Mouse (Mus musculus): ENCODE measurements around the gene 1700017B05Rik. TPM values are rescaled to one million over a fixed set of nuclear protein-coding genes. Genes with fewer than 3 reads are reported as not detected.
A peak's percentile ranks its signal among the peaks of the same experiment; 100 is the strongest.

Gene 1700017B05Rik
- polyA plus RNA-seq, 1 experiment from 2014 or later = 19.5 TPM

DNA sequence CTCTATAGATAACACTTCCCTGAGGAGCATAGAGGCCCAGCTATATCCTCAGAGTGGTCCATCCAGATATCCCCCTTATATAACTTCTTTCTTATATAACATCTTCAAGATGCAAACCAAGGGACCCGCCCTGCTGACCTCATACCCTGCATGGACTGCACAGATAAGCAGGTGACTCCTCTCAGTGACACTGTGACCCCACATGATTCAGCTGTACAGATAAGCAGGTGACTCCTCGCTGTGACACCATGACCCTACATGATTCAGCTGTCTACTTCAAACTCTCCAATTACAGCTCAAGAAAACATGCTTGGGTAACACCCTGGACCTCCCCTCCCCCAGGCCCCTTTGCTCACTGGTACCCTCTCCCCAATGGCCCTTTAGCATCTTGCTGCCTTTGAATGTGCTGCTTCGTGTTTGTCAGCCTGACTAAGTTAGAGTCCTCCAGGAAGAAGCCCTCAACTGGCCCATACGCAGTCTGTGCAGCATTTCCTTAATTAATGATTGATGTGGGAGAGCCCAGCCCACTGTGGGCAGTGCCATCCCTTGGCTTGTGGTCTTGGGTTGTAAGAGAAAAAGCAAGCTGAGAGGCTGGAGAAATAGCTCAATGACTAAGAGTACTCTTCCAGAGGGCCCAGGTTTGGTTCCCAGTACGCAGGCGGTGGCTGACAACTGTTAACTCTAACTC is 37.5 kb upstream of the 1700017B05Rik start:
- H3K9ac ChIP-seq (ENCODE audit: low read depth, low read length) = no peak overlapping the region
- no peak for ATAC-seq (ENCODE audit: low read depth)
- H3K36me3 ChIP-seq (ENCODE audit: control insufficient read depth, insufficient read depth, low read length) = no peaks in the 10 kb centered on the region

DNA sequence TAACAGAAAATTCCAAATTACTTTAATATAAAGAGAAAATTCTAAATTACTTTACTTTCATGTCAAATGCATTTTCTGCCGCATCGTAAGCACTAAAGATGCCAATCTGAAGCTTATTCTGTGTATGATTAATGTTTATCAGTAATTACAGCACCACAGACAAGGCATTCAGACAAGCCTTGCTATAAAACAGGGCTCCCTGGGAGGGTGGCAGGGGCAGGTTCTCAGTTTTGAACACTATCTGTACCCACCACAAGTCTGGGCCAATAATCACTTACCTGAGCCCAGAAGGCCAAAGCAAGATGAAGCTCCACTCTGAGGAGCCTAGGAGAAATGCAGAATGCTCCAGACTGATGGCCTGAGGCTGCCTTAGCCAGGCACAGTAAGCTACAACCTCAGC is 35.5 kb upstream of the 1700017B05Rik start:
- Histone ChIP-seq H3K27me3 (replicated peaks; ENCODE audit: control insufficient read depth, insufficient read depth, low read length) (no peaks in the 10 kb centered on the region), H3K9ac (ENCODE audit: low read depth, low read length) (no peak overlapping the region), H3K9me3 (ENCODE audit: control insufficient read depth, low read length) (no peaks in the 10 kb centered on the region), H3K36me3 (ENCODE audit: control insufficient read depth, insufficient read depth, low read length) (no peaks in the 10 kb centered on the region), H3K4me1 (ENCODE audit: control insufficient read depth, insufficient read depth, low read length) (no peaks in the 10 kb centered on the region), H3K27ac (replicated peaks; ENCODE audit: low read depth, low read length) (no peak overlapping the region), H3K4me3 (ENCODE audit: low read depth, low read length) (no peak overlapping the region), H3K4me2 (ENCODE audit: low read depth, low read length) (no peak overlapping the region)
- no peak for ATAC-seq (ENCODE audit: low read depth)
- DNase-seq (ENCODE audit: low spot score) = no peak
- WGBS = 91% methylated on average over 2 of the region's 2 CpGs

More for the DNA sequence above, 37.5 kb upstream of the 1700017B05Rik start:
- Histone ChIP-seq H3K4me2 (ENCODE audit: low read depth, low read length) (no peak overlapping the region), H3K27ac (replicated peaks; ENCODE audit: low read depth, low read length) (no peak overlapping the region), H3K27me3 (replicated peaks; ENCODE audit: control insufficient read depth, insufficient read depth, low read length) (no peaks in the 10 kb centered on the region), H3K4me3 (ENCODE audit: low read depth, low read length) (no peak overlapping the region), H3K4me1 (ENCODE audit: control insufficient read depth, insufficient read depth, low read length) (no peaks in the 10 kb centered on the region), H3K9me3 (ENCODE audit: control insufficient read depth, low read length) (no peaks in the 10 kb centered on the region)
- no peak for DNase-seq (ENCODE audit: low spot score)
- WGBS = 79% methylated on average over 6 of the region's 6 CpGs

DNA sequence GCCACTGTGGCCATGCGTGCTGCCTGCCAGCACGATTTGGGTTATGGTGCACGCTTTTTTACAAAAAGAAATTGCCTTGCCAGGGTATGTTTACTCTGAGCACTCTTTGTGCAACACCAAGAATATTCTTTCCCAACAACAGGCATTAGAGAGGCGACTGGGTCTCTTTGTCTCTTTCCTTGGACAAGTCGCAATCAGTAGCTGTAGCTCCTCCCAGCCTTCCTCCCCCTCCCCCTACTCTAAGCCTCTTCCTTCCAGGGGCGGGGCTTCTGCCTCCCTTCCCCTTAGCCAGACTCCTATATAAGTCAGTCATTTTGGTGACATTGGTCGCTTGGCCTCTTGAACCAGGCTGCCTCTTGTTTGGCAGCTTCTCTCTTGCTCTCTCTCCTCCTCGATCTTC is 33.9 kb upstream of the 1700017B05Rik start:
- Histone ChIP-seq H3K4me2 (ENCODE audit: low read depth, low read length) (no peak overlapping the region), H3K36me3 (ENCODE audit: control insufficient read depth, insufficient read depth, low read length) (no peaks in the 10 kb centered on the region), H3K9ac (ENCODE audit: low read depth, low read length) (no peak overlapping the region), H3K4me1 (ENCODE audit: control insufficient read depth, insufficient read depth, low read length) (no peaks in the 10 kb centered on the region), H3K27ac (replicated peaks; ENCODE audit: low read depth, low read length) (no peak overlapping the region), H3K4me3 (ENCODE audit: low read depth, low read length) (no peak overlapping the region), H3K9me3 (ENCODE audit: control insufficient read depth, low read length) (no peaks in the 10 kb centered on the region), H3K27me3 (replicated peaks; ENCODE audit: control insufficient read depth, insufficient read depth, low read length) (no peaks in the 10 kb centered on the region)
- no peak for ATAC-seq (ENCODE audit: low read depth)
- DNase-seq (ENCODE audit: low spot score) = no peak
- 67% methylated on average over 8 of the region's 8 CpGs for WGBS

GRCm38 (mm10) chr9:57295666-57296065 is 33.3 kb upstream of the 1700017B05Rik start:
- 83% methylated on average over 3 of the region's 3 CpGs for WGBS
- Histone ChIP-seq H3K4me2 (ENCODE audit: low read depth, low read length) (no peak overlapping the region), H3K27me3 (replicated peaks; ENCODE audit: control insufficient read depth, insufficient read depth, low read length) (no peaks in the 10 kb centered on the region), H3K4me1 (ENCODE audit: control insufficient read depth, insufficient read depth, low read length) (no peaks in the 10 kb centered on the region), H3K4me3 (ENCODE audit: low read depth, low read length) (no peak overlapping the region), H3K36me3 (ENCODE audit: control insufficient read depth, insufficient read depth, low read length) (no peaks in the 10 kb centered on the region), H3K9me3 (ENCODE audit: control insufficient read depth, low read length) (no peaks in the 10 kb centered on the region), H3K9ac (ENCODE audit: low read depth, low read length) (no peak overlapping the region), H3K27ac (replicated peaks; ENCODE audit: low read depth, low read length) (no peak overlapping the region)
- no peak for DNase-seq (ENCODE audit: low spot score)
- ATAC-seq (ENCODE audit: low read depth) = no peak

DNA sequence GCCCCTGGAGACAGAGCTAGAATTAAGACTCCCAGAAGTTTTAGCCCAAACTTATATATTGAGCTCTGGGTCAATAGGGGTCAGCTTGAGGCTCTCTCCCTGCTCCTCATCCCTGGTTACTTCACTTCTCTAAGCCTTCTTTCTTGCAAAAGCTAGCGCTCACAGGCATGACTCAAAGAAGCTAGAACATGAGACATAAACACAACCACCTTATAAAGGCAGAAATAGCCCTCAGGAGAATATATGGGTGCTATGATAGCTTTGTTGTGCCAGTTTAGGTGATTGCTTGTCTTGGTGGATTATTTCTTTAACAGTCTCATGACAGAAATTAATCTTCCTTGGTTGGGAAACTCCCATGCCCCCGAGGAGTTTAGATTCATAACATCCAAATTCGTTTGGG is 32.5 kb upstream of the 1700017B05Rik start:
- no peak for ATAC-seq (ENCODE audit: low read depth)

DNA sequence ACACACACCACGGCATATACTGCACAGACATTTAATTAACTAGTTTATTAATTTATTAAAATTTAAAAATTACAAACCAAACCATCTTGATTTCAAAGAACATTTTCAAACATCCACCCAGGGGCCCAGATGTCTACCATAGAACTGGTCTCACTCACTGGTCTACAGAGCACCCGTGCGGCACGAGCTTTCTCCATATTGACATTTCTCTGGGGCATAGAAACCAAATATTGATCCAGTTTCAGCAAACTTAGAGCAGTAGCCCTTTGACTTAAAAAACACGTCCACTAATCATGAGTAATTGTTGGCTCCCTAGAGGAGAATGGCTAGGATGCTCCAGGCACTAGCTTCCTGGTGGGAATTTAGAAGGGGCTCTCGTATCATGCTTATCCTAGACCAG is 24.8 kb upstream of the 1700017B05Rik start:
- Histone ChIP-seq H3K9me3 (ENCODE audit: control insufficient read depth, low read length) (no peaks in the 10 kb centered on the region), H3K27ac (replicated peaks; ENCODE audit: low read depth, low read length) (no peak overlapping the region), H3K4me3 (ENCODE audit: low read depth, low read length) (no peak overlapping the region), H3K9ac (ENCODE audit: low read depth, low read length) (no peak overlapping the region), H3K4me2 (ENCODE audit: low read depth, low read length) (no peak overlapping the region), H3K27me3 (replicated peaks; ENCODE audit: control insufficient read depth, insufficient read depth, low read length) (no peaks in the 10 kb centered on the region), H3K36me3 (ENCODE audit: control insufficient read depth, insufficient read depth, low read length) (no peaks in the 10 kb centered on the region), H3K4me1 (ENCODE audit: control insufficient read depth, insufficient read depth, low read length) (no peaks in the 10 kb centered on the region)
- DNase-seq (ENCODE audit: low spot score) = no peak
- WGBS = 79% methylated on average over 6 of the region's 6 CpGs
- no peak for ATAC-seq (ENCODE audit: low read depth)

More for the DNA sequence above, 32.5 kb upstream of the 1700017B05Rik start:
- Histone ChIP-seq H3K9ac (ENCODE audit: low read depth, low read length) (no peak overlapping the region), H3K4me1 (ENCODE audit: control insufficient read depth, insufficient read depth, low read length) (no peaks in the 10 kb centered on the region), H3K4me3 (ENCODE audit: low read depth, low read length) (no peak overlapping the region), H3K36me3 (ENCODE audit: control insufficient read depth, insufficient read depth, low read length) (no peaks in the 10 kb centered on the region), H3K27ac (replicated peaks; ENCODE audit: low read depth, low read length) (no peak overlapping the region), H3K4me2 (ENCODE audit: low read depth, low read length) (no peak overlapping the region), H3K9me3 (ENCODE audit: control insufficient read depth, low read length) (no peaks in the 10 kb centered on the region), H3K27me3 (replicated peaks; ENCODE audit: control insufficient read depth, insufficient read depth, low read length) (no peaks in the 10 kb centered on the region)
- WGBS = 74% methylated on average over 3 of the region's 3 CpGs
- no peak for DNase-seq (ENCODE audit: low spot score)

DNA sequence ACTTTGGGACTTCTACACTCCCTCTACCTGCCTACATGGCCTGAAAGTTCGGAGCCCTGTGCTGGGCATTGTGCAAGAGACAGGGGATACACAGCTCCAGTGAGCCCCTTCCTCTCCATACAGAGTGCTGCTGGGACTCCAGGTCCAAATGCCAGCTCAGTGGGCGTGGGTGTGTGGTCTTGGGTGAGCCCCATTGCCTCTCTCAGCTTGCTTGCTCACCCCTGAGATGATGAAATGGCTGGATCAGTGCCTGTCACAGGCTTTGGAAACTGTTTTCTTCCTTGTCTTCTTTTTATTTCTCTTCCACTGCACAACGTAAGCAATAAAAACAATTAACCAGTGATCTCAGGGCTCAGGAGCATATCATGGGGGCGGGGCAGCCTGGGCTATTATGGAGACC is 20.9 kb upstream of the 1700017B05Rik start:
- no peak overlapping the region for H3K9ac ChIP-seq (ENCODE audit: low read depth, low read length)
- H3K4me3 ChIP-seq (ENCODE audit: low read depth, low read length) = no peak overlapping the region
- H3K4me2 ChIP-seq (ENCODE audit: low read depth, low read length) = no peak overlapping the region
- DNase-seq (ENCODE audit: low spot score) (no peak), ATAC-seq (ENCODE audit: low read depth) (no peak)
- no peak overlapping the region for H3K27ac ChIP-seq (replicated peaks; ENCODE audit: low read depth, low read length)
- no peaks in the 10 kb centered on the region for H3K9me3 ChIP-seq (ENCODE audit: control insufficient read depth, low read length)
- 69% methylated on average over 3 of the region's 4 CpGs for WGBS
- no peaks in the 10 kb centered on the region for H3K36me3 ChIP-seq (ENCODE audit: control insufficient read depth, insufficient read depth, low read length)
- peaks cover 8% of the 10 kb centered on the region for H3K4me1 ChIP-seq (ENCODE audit: control insufficient read depth, insufficient read depth, low read length)
- H3K27me3 ChIP-seq (replicated peaks; ENCODE audit: control insufficient read depth, insufficient read depth, low read length) = no peaks in the 10 kb centered on the region

DNA sequence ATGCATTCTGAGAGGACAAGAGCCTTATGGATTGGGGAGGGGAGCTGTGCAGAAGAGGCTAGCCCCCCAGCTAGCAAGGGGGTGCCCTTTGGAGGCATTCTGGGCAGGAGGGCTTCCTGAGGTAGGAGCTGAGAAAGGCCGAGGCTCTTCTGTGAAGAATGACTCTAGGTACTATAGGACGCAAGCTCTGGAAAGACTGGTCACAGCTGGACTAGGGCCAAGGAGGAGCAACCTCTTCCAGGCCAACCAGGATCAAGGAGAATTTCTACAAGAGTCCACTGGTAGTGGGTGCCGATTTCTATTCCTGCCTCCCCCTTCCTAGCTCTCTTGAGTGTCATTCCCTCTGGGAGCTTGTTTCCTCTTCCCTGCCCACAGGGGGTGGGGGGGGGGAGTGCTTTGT is 20.3 kb upstream of the 1700017B05Rik start:
- ATAC-seq (ENCODE audit: low read depth) (no peak), DNase-seq (ENCODE audit: low spot score) (no peak)
- no peaks in the 10 kb centered on the region for H3K36me3 ChIP-seq (ENCODE audit: control insufficient read depth, insufficient read depth, low read length)
- no peak overlapping the region for H3K9ac ChIP-seq (ENCODE audit: low read depth, low read length)
- no peak overlapping the region for H3K27ac ChIP-seq (replicated peaks; ENCODE audit: low read depth, low read length)
- WGBS = 84% methylated on average over 3 of the region's 3 CpGs
- peaks cover 12% of the 10 kb centered on the region for H3K4me1 ChIP-seq (ENCODE audit: control insufficient read depth, insufficient read depth, low read length)
- H3K4me3 ChIP-seq (ENCODE audit: low read depth, low read length) = no peak overlapping the region
- no peak overlapping the region for H3K4me2 ChIP-seq (ENCODE audit: low read depth, low read length)
- H3K9me3 ChIP-seq (ENCODE audit: control insufficient read depth, low read length) = no peaks in the 10 kb centered on the region
- no peaks in the 10 kb centered on the region for H3K27me3 ChIP-seq (replicated peaks; ENCODE audit: control insufficient read depth, insufficient read depth, low read length)

- DNase-seq (ENCODE audit: low spot score) (peak; percentile 43), ATAC-seq (ENCODE audit: low read depth) (peak; percentile 76)
- H3K9me3 ChIP-seq (ENCODE audit: control insufficient read depth, low read length) = no peaks in the 10 kb centered on the region
- peak overlapping the region; percentile 54 for H3K4me2 ChIP-seq (ENCODE audit: low read depth, low read length)
- no peak overlapping the region for H3K27ac ChIP-seq (replicated peaks; ENCODE audit: low read depth, low read length)
- H3K4me3 ChIP-seq (ENCODE audit: low read depth, low read length) = peak overlapping the region; percentile 22
- H3K27me3 ChIP-seq (replicated peaks; ENCODE audit: control insufficient read depth, insufficient read depth, low read length) = no peaks in the 10 kb centered on the region
- peak overlapping the region; percentile 53; the same call in 1 of the 2 replicates for H3K9ac ChIP-seq (ENCODE audit: low read depth, low read length)
- peaks cover 12% of the 10 kb centered on the region for H3K4me1 ChIP-seq (ENCODE audit: control insufficient read depth, insufficient read depth, low read length)
- no peaks in the 10 kb centered on the region for H3K36me3 ChIP-seq (ENCODE audit: control insufficient read depth, insufficient read depth, low read length)
- 15% methylated on average over 20 of the region's 20 CpGs for WGBS
Measured at GRCm38 (mm10) chr9:57281549-57281948, 19.1 kb upstream of the 1700017B05Rik start.
